Mouse (Mus musculus): ENCODE measurements around the gene Grin3b. TPM values are rescaled to one million over a fixed set of nuclear protein-coding genes. Genes with fewer than 3 reads are reported as not detected.
"Not testable (repeated sequence)": the region's sequence is repeated elsewhere in the genome, so short reads cannot be mapped to it uniquely, and the experiment has no call there.

Gene Grin3b
- polyA plus RNA-seq, 1 experiment from 2014 or later, result 0.21 TPM

DNA sequence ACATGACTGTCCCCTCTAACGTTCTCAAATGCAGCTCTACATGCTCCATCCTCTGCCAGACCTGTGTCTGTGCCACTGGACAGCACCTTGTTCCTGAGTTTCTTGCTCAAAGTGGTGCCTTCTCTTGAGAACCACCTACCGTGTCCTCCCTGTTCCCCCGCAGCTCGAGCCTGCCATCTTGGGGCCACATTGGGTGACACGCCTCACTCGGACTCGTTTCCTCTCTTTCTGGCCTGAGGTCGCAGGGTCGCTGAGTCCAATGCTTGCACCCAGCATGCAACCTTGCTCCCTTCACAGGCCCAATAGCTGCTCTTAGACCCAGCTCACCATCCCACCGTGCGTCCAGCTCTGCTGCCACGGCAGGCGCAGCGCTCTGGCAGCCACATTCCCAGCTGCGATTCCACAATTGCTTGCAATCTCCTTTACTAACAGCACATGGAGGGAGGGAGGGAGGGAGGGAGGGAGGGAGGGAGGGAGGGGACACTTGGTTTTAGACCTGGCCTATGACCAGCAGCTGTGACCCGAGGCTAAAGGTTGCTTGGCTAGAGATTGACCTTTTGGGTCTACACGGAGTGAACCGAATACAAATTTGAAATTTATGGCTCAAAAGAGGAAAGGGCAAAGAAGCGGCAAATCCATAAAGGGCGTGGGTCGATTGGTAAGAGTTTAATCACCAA lies 12.2 kb upstream of the Grin3b start:
- Histone ChIP-seq H3K9me3 (replicated peaks; ENCODE audit: control insufficient read depth, low read length) (no peaks in the 10 kb centered on the region), H3K4me3 (replicated peaks; ENCODE audit: low read length) (no peak overlapping the region; the same call in 1 of the 2 replicates), H3K4me1 (ENCODE audit: control insufficient read depth, insufficient read depth, low read length) (peaks cover 7% of the 10 kb centered on the region), H3K36me3 (ENCODE audit: control insufficient read depth, insufficient read depth, low read length) (no peaks in the 10 kb centered on the region), H3K27me3 (ENCODE audit: control insufficient read depth, insufficient read depth, low read length) (no peaks in the 10 kb centered on the region), H3K27ac (ENCODE audit: low read length) (no peak overlapping the region), H3K9ac (ENCODE audit: low read length) (peak overlapping the region; percentile 48; the same call in 1 of the 2 replicates), H3K4me2 (ENCODE audit: low read depth, low read length) (peak overlapping the region; percentile 32; the same call in 1 of the 2 replicates)
- WGBS, result 10% methylated on average over 21 of the region's 21 CpGs
- no peak for ATAC-seq (ENCODE audit: insufficient read depth, low FRiP score)

DNA sequence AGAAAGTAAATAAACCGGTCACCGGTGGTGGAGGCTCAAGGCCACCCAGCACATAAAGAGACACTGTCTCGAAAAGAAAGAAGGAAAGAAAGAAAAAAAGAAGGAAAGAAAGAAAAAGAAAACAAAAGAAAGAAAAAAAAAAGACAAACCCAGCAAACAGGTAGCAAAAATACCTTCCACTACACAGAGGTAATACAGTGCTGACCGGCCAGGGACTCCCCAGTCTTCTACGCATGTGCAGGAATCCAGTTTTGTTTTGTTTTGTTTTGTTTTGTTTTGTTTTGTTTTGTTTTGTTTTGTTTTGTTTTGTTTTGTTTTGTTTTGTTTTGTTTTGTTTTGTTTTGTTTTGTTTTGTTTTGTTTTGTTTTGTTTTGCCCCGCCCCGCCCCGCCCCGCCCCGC lies 11.1 kb upstream of the Grin3b start:
- H3K36me3 ChIP-seq (ENCODE audit: control insufficient read depth, insufficient read depth, low read length); H3K9ac ChIP-seq (ENCODE audit: low read length); H3K27me3 ChIP-seq (ENCODE audit: control insufficient read depth, insufficient read depth, low read length); H3K9me3 ChIP-seq (replicated peaks; ENCODE audit: control insufficient read depth, low read length); H3K4me1 ChIP-seq (ENCODE audit: control insufficient read depth, insufficient read depth, low read length); ATAC-seq (ENCODE audit: insufficient read depth, low FRiP score); H3K27ac ChIP-seq (ENCODE audit: low read length): not testable (repeated sequence)
- WGBS, result 30% methylated on average over 10 of the region's 10 CpGs
- Histone ChIP-seq H3K4me2 (ENCODE audit: low read depth, low read length) (peak overlapping the region; percentile 29; the same call in 1 of the 2 replicates), H3K4me3 (replicated peaks; ENCODE audit: low read length) (peak overlapping the region; percentile 96)

DNA sequence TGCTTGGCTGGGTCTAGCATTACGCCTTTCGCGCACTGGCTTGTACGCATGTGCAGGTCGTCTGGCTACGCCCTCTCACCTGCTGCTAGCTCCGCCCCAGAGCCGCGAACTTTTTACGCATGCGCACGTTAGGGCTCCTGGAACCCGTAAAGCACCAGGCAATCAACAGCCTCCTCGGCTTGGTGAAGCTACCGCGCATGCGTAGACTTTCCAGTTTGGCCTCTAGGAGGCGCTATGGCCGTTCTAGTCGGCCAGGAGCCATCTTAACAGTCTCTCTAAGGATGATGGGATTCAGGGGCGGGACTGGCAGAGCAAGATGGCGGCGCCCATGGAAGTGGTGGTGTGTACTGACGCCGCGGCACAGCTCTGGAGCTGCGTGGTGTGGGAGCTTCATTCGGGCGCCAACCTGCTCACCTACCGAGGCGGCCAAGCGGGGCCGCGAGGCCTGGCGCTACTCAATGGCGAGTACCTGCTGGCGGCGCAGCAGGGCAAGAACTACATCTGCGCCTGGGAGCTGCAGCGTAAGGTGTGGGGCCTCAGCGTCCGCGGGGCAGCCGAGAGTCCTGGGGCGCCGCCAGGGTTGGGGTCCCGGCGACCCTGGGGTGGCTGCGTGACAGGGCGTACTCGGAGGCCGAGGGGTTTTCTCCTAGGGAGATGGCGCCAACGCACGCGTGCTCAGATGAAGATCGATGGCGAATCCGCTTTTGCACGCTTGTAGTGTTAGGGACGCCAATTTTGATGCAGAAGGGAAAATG lies 10.5 kb upstream of the Grin3b start, which contains the start of gene Wdr18:
Gene Wdr18, plus strand, starts transcription at position 306 of the 755 bp plus-strand sequence.
- no peaks in the 10 kb centered on the region for H3K27me3 ChIP-seq (ENCODE audit: control insufficient read depth, insufficient read depth, low read length)
- ATAC-seq (ENCODE audit: insufficient read depth, low FRiP score), result peak; percentile 96
- under 1% methylated on average over 61 of the region's 61 CpGs for WGBS
- peak within 1 kb of the TSS; percentile 92 for H3K9ac ChIP-seq (ENCODE audit: low read length)
- no peaks in the 10 kb centered on the region for H3K9me3 ChIP-seq (replicated peaks; ENCODE audit: control insufficient read depth, low read length)
- H3K27ac ChIP-seq (ENCODE audit: low read length), result peak within 1 kb of the TSS; percentile 74
- peak within 1 kb of the TSS; percentile 68 for H3K4me2 ChIP-seq (ENCODE audit: low read depth, low read length)
- no peaks in the 10 kb centered on the region; the same call in 1 of the 2 replicates for H3K36me3 ChIP-seq (ENCODE audit: control insufficient read depth, insufficient read depth, low read length)
- peak within 1 kb of the TSS; percentile 96 for H3K4me3 ChIP-seq (replicated peaks; ENCODE audit: low read length)
- peaks cover 7% of the 10 kb centered on the region for H3K4me1 ChIP-seq (ENCODE audit: control insufficient read depth, insufficient read depth, low read length)

DNA sequence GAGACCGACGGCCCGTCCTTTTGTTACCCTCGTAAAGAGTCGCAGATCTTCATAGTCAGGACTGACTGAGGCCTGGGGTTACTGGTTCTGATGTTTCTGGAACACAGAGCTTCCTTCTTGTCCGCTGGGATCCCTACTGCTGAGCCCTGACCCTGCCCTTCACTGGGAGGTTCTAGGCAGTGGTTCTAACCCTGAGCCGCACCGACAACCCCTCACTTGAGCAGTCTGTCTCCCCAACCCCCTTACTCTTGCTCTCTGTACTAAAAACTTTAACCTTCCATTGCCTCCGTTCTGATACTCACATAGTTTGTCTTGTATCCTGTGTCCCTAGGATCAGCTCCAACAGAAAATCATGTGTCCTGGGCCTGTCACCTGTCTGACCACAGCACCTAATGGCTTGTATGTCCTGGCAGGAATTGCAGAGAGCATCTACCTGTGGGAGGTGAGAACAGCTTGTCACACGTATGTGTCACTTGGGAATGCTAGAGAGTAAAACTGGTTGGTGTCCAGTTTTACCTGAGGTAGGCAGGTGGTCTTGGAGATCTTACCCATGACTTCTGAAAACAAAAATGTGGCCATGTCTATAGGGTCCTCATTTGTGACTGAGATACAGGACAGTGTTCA lies 9.7 kb upstream of the Grin3b start:
- ATAC-seq (ENCODE audit: insufficient read depth, low FRiP score), result no peak
- Histone ChIP-seq H3K27ac (ENCODE audit: low read length) (no peak overlapping the region), H3K4me1 (ENCODE audit: control insufficient read depth, insufficient read depth, low read length) (peaks cover 7% of the 10 kb centered on the region), H3K36me3 (ENCODE audit: control insufficient read depth, insufficient read depth, low read length) (peaks cover 1% of the 10 kb centered on the region), H3K4me3 (replicated peaks; ENCODE audit: low read length) (peak overlapping the region; percentile 96), H3K4me2 (ENCODE audit: low read depth, low read length) (peak overlapping the region; percentile 68), H3K9ac (ENCODE audit: low read length) (peak overlapping the region; percentile 92), H3K9me3 (replicated peaks; ENCODE audit: control insufficient read depth, low read length) (no peaks in the 10 kb centered on the region), H3K27me3 (ENCODE audit: control insufficient read depth, insufficient read depth, low read length) (no peaks in the 10 kb centered on the region)
- 14% methylated on average over 10 of the region's 10 CpGs for WGBS

DNA sequence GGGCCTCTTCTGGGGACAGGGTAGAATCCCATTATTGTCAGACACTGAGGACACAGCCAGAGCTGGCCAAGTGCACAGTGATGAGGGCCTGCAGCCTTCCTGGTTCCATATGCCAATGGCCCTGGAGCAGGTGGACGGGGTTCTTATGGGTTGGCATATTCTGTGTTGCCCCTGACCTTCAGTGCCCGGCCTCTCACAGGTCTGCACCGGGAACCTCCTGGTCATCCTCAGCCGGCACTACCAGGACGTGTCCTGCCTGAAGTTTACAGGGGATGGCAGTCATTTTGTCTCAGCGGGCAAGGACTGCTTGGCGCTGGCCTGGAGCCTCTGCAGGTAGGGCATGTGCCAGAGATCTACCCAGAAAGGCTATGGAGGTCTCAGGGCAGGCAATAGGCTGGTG lies 5.8 kb upstream of the Grin3b start:
- 0 out of 2 replicates have a peak, but pooled peaks cover under 1% of the 10 kb centered on the region for H3K27me3 ChIP-seq (ENCODE audit: control insufficient read depth, insufficient read depth, low read length)
- peaks cover 14% of the 10 kb centered on the region for H3K4me1 ChIP-seq (ENCODE audit: control insufficient read depth, insufficient read depth, low read length)
- no peak for ATAC-seq (ENCODE audit: insufficient read depth, low FRiP score)
- no peak overlapping the region for H3K4me3 ChIP-seq (replicated peaks; ENCODE audit: low read length)
- H3K9ac ChIP-seq (ENCODE audit: low read length), result no peak overlapping the region
- 92% methylated on average over 7 of the region's 7 CpGs for WGBS
- H3K9me3 ChIP-seq (replicated peaks; ENCODE audit: control insufficient read depth, low read length), result no peaks in the 10 kb centered on the region
- H3K27ac ChIP-seq (ENCODE audit: low read length), result no peak overlapping the region
- H3K4me2 ChIP-seq (ENCODE audit: low read depth, low read length), result no peak overlapping the region
- H3K36me3 ChIP-seq (ENCODE audit: control insufficient read depth, insufficient read depth, low read length), result peaks cover 18% of the 10 kb centered on the region

DNA sequence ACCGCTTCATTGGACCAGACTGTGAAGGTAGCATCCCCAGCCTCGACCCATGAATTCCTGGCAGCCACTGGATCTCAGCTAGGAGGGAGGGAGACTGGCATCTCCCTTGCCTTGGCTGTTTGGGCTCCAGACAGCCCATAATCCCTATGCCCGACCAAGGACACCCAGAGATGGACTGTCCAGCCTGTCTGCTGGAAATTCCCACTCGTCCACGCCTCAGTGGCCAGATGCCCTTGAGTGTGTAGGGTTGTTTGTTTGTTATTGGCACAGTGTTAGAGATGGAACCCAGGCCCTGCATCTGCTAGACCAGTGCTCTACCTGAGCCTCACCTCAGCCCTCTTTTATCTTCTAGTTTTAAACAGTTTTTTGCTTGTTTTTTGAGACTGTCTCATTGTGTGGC lies 5.2 kb upstream of the Grin3b start:
- no peaks in the 10 kb centered on the region for H3K9me3 ChIP-seq (replicated peaks; ENCODE audit: control insufficient read depth, low read length)
- H3K27me3 ChIP-seq (ENCODE audit: control insufficient read depth, insufficient read depth, low read length), result 0 out of 2 replicates have a peak, but pooled peaks cover 2% of the 10 kb centered on the region
- H3K4me1 ChIP-seq (ENCODE audit: control insufficient read depth, insufficient read depth, low read length), result peaks cover 14% of the 10 kb centered on the region
- ATAC-seq (ENCODE audit: insufficient read depth, low FRiP score), result no peak
- no peak overlapping the region for H3K9ac ChIP-seq (ENCODE audit: low read length)
- WGBS, result 89% methylated on average over 5 of the region's 5 CpGs
- no peak overlapping the region for H3K27ac ChIP-seq (ENCODE audit: low read length)
- no peak overlapping the region for H3K4me2 ChIP-seq (ENCODE audit: low read depth, low read length)
- H3K4me3 ChIP-seq (replicated peaks; ENCODE audit: low read length), result no peak overlapping the region
- H3K36me3 ChIP-seq (ENCODE audit: control insufficient read depth, insufficient read depth, low read length), result peaks cover 18% of the 10 kb centered on the region

DNA sequence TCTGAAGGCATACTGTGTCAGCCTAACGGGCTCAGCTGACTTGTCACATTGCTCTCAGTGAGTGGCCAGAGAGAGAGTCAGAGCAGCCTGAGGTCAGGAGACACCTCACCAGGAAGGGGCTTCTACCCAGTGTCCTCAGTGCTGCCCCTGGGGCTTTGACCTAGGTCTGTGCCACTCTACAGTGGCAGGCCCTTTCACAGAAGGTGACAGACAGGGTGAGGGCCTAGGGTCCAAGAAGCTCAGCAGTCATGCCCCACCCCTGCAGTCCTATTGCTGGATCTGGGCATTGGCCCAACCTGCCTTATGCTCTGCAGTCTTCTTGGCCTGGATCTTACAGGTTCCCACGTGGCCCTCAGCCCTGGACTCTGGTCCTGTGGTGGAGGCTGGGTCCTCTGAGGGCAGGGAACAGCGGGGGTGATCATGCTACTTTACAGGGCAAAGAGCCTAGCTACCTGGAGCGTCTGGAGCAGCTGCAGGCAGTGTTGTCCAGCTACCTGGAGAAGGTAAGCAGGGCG lies 3.6 kb upstream of the Grin3b start:
- Histone ChIP-seq H3K4me1 (ENCODE audit: control insufficient read depth, insufficient read depth, low read length) (peaks cover 18% of the 10 kb centered on the region), H3K9ac (ENCODE audit: low read length) (no peak overlapping the region), H3K4me2 (ENCODE audit: low read depth, low read length) (no peak overlapping the region), H3K4me3 (replicated peaks; ENCODE audit: low read length) (no peak overlapping the region), H3K9me3 (replicated peaks; ENCODE audit: control insufficient read depth, low read length) (no peaks in the 10 kb centered on the region), H3K27ac (ENCODE audit: low read length) (no peak overlapping the region), H3K36me3 (ENCODE audit: control insufficient read depth, insufficient read depth, low read length) (peaks cover 18% of the 10 kb centered on the region), H3K27me3 (ENCODE audit: control insufficient read depth, insufficient read depth, low read length) (peaks cover 2% of the 10 kb centered on the region; the same call in 1 of the 2 replicates)
- WGBS, result 91% methylated on average over 5 of the region's 5 CpGs
- ATAC-seq (ENCODE audit: insufficient read depth, low FRiP score), result no peak

DNA sequence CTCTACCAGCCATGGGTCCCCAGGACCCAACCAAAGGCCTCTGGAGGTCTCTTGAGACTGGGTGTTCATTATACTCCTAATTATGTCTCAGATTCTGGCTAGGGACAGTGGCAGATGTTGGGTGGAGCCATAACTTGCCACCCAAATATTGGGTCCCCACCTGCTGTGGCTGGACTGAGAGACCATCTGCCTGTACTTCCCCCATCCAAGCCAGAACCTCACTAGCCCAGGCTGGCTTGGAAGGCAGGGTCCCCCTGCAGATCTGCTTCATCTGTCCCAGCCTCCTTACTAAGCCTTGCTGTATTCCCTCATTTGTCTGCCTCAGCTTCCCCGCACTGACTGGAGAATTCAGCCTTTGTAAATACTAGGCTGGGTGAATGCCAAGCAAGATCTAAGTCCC lies 2.3 kb upstream of the Grin3b start:
- Histone ChIP-seq H3K4me2 (ENCODE audit: low read depth, low read length) (no peak overlapping the region), H3K36me3 (ENCODE audit: control insufficient read depth, insufficient read depth, low read length) (peaks cover 18% of the 10 kb centered on the region), H3K4me3 (replicated peaks; ENCODE audit: low read length) (no peak overlapping the region), H3K9ac (ENCODE audit: low read length) (no peak overlapping the region), H3K27me3 (ENCODE audit: control insufficient read depth, insufficient read depth, low read length) (peaks cover 2% of the 10 kb centered on the region; the same call in 1 of the 2 replicates), H3K9me3 (replicated peaks; ENCODE audit: control insufficient read depth, low read length) (no peaks in the 10 kb centered on the region), H3K4me1 (ENCODE audit: control insufficient read depth, insufficient read depth, low read length) (peaks cover 18% of the 10 kb centered on the region), H3K27ac (ENCODE audit: low read length) (0 out of 2 replicates have a peak overlapping the region, but pooled peaks have one; percentile 38)
- WGBS, result 71% methylated on average over 1 of the region's 1 CpGs
- ATAC-seq (ENCODE audit: insufficient read depth, low FRiP score), result no peak

Measured in stomach, embryonic 16.5 days (tissue).